In genomic region chr13:112018497-112019281, GRCm38 (mm10) we compare ENCODE assay signal across 15 mouse cellular contexts.
DNase-seq lines count a peak whose midpoint lies in the region; ATAC-seq and TF ChIP-seq lines count a peak whose summit lies in the region.
"Had no signal": no experiment of that assay in that cellular context is flagged by ENCODE, and none has a peak within 500 bp of the region (broad histone marks: within the 10 kb centered on the region; RNA-seq: fewer than 3 reads in every experiment).

No protein-coding gene starts in this region.

- no peak overlapping the region for H3K4me3 ChIP-seq in lung, postnatal 0 days (ENCODE audit: low read depth, low read length)
- H3K4me3 ChIP-seq in bone marrow macrophage, adult 2 months (ENCODE audit: insufficient read depth, low read length), result no peak overlapping the region
- no peak overlapping the region for H3K4me3 ChIP-seq in liver, embryonic 13.5 days (replicated peaks)
- H3K4me3 ChIP-seq in intestine, postnatal 0 days (ENCODE audit: low read depth, low read length), result no peak overlapping the region
- H3K4me3 ChIP-seq: erythroblast, embryonic 14.5 days; heart, embryonic 15.5 days; hindbrain, embryonic 13.5 days; limb, embryonic 13.5 days had no signal

- no peak overlapping the region for H3K4me2 ChIP-seq in lung, postnatal 0 days (replicated peaks; ENCODE audit: low read depth, low read length)
- H3K4me2 ChIP-seq in liver, embryonic 13.5 days, result 0 out of 2 replicates have a peak overlapping the region, but pooled peaks have one; percentile 13
- H3K4me2 ChIP-seq in intestine, postnatal 0 days (replicated peaks; ENCODE audit: low read depth), result no peak overlapping the region
- H3K4me2 ChIP-seq: heart, embryonic 15.5 days; hindbrain, embryonic 13.5 days; limb, embryonic 13.5 days had no signal

- H3K4me1 ChIP-seq in lung, postnatal 0 days (ENCODE audit: insufficient read depth, low read depth, low read length), result 0 out of 2 replicates have a peak, but pooled peaks cover 3% of the 10 kb centered on the region
- peaks cover 21% of the 10 kb centered on the region for H3K4me1 ChIP-seq in bone marrow macrophage, adult 2 months (ENCODE audit: control insufficient read depth, insufficient read depth, low read length)
- H3K4me1 ChIP-seq in liver, embryonic 13.5 days (replicated peaks), result peaks cover 49% of the 10 kb centered on the region
- no peaks in the 10 kb centered on the region for H3K4me1 ChIP-seq in intestine, postnatal 0 days (replicated peaks; ENCODE audit: control insufficient read depth, insufficient read depth, low read length)

- TF ChIP-seq POLR2A in bone marrow macrophage, adult 2 months (IDR thresholded peaks at IDR 0.05; ENCODE audit: borderline replicate concordance, low read depth, low read length), result no peak

- peak; percentile 35; the same call in 1 of the 2 replicates for TF ChIP-seq EP300 in lung, postnatal 0 days (IDR thresholded peaks at IDR 0.05)

- no peak overlapping the region for H3K9ac ChIP-seq in lung, postnatal 0 days (replicated peaks; ENCODE audit: low read depth)
- peak overlapping the region; percentile 10; the same call in 1 of the 2 replicates for H3K9ac ChIP-seq in liver, embryonic 13.5 days
- H3K9ac ChIP-seq in intestine, postnatal 0 days (ENCODE audit: low read depth, low read length), result no peak overlapping the region
- H3K9ac ChIP-seq: heart, embryonic 15.5 days; hindbrain, embryonic 13.5 days; limb, embryonic 13.5 days had no signal

- no peaks in the 10 kb centered on the region for H3K27me3 ChIP-seq in lung, postnatal 0 days (replicated peaks; ENCODE audit: insufficient read depth, low read length)
- no peaks in the 10 kb centered on the region for H3K27me3 ChIP-seq in liver, embryonic 13.5 days
- H3K27me3 ChIP-seq in intestine, postnatal 0 days (replicated peaks; ENCODE audit: control insufficient read depth, insufficient read depth, low read length), result no peaks in the 10 kb centered on the region
- H3K27me3 ChIP-seq: heart, embryonic 15.5 days; hindbrain, embryonic 13.5 days; limb, embryonic 13.5 days had no signal

- peak; percentile 41 for ATAC-seq in lung, postnatal 0 days
- ATAC-seq in liver, embryonic 13.5 days (ENCODE audit: low read depth), result peak; percentile 47
- no peak for ATAC-seq in intestine, postnatal 0 days
- ATAC-seq: intestine, embryonic 16.5 days had no signal

- DNase-seq in lung, postnatal 0 days (ENCODE audit: low spot score), result peak; percentile 71
- no peak for DNase-seq in lung, adult 18-20 months
- DNase-seq in liver, embryonic 13.5 days, result no peak
- no peak for DNase-seq in neural tube, embryonic 10.5 days (ENCODE audit: extremely low spot score, low spot score)
- no peak for DNase-seq in ovary, adult 18-20 months (ENCODE audit: low spot score)
- DNase-seq: cerebellum, adult 9-11 months; embryo, embryonic 11 days; kidney, postnatal 14 days had no signal

- no peaks in the 10 kb centered on the region for H3K9me3 ChIP-seq in lung, postnatal 0 days (ENCODE audit: low read length)
- 0 out of 2 replicates have a peak, but pooled peaks cover 3% of the 10 kb centered on the region for H3K9me3 ChIP-seq in liver, embryonic 13.5 days (replicated peaks)
- no peaks in the 10 kb centered on the region for H3K9me3 ChIP-seq in intestine, postnatal 0 days (ENCODE audit: control insufficient read depth)
- H3K9me3 ChIP-seq: heart, embryonic 15.5 days; hindbrain, embryonic 13.5 days; limb, embryonic 13.5 days had no signal

- no peak for TF ChIP-seq CTCF in lung, postnatal 0 days (IDR thresholded peaks at IDR 0.05)
- TF ChIP-seq CTCF in bone marrow macrophage, adult 2 months (IDR thresholded peaks at IDR 0.05; ENCODE audit: low read depth, low read length), result no peak
- TF ChIP-seq CTCF in intestine, postnatal 0 days (IDR thresholded peaks at IDR 0.05; ENCODE audit: low read depth), result no peak

- H3K36me3 ChIP-seq in lung, postnatal 0 days (ENCODE audit: insufficient read depth, low read length), result no peaks in the 10 kb centered on the region
- no peaks in the 10 kb centered on the region for H3K36me3 ChIP-seq in liver, embryonic 13.5 days
- no peaks in the 10 kb centered on the region for H3K36me3 ChIP-seq in intestine, postnatal 0 days (ENCODE audit: control insufficient read depth, insufficient read depth)
- H3K36me3 ChIP-seq: heart, embryonic 15.5 days; hindbrain, embryonic 13.5 days; limb, embryonic 13.5 days had no signal

- WGBS in lung, postnatal 0 days, result 76% methylated on average over 7 of the region's 7 CpGs
- 74% methylated on average over 7 of the region's 7 CpGs for WGBS in liver, embryonic 13.5 days (ENCODE audit: insufficient replicate concordance)
- 90% methylated on average over 7 of the region's 7 CpGs for WGBS in intestine, postnatal 0 days

- no peak overlapping the region for H3K27ac ChIP-seq in lung, postnatal 0 days (ENCODE audit: low read length)
- H3K27ac ChIP-seq in bone marrow macrophage, adult 2 months (ENCODE audit: insufficient read depth, low read depth, low read length), result 0 out of 2 replicates have a peak overlapping the region, but pooled peaks have one; percentile 28
- H3K27ac ChIP-seq in liver, embryonic 13.5 days, result peak overlapping the region; percentile 54
- no peak overlapping the region for H3K27ac ChIP-seq in intestine, postnatal 0 days (ENCODE audit: low read depth, low read length)
- H3K27ac ChIP-seq: heart, embryonic 15.5 days; hindbrain, embryonic 13.5 days; limb, embryonic 13.5 days had no signal

Comparison
In these comparisons a context has a peak if more than half of its experiments do, and no peak if none do; other contexts are left out.
1. H3K27ac ChIP-seq: peak in bone marrow macrophage, adult 2 months (single experiment) and liver, embryonic 13.5 days (single experiment); none in lung, postnatal 0 days (single experiment) and intestine, postnatal 0 days (single experiment).